Mouse (Mus musculus): ENCODE results near the gene Lgals4. TPM values are rescaled to one million over a fixed set of nuclear protein-coding genes. Genes with fewer than 3 reads are reported as not detected.

Gene Lgals4
- 22.2 TPM for polyA plus RNA-seq (2017; shearing (Covaris generic))

GRCm38 (mm10) chr7:28833723-28834347 lies at the start of gene Lgals4:
Gene Lgals4, plus strand, starts transcription at chr7:28833854.

DNA sequence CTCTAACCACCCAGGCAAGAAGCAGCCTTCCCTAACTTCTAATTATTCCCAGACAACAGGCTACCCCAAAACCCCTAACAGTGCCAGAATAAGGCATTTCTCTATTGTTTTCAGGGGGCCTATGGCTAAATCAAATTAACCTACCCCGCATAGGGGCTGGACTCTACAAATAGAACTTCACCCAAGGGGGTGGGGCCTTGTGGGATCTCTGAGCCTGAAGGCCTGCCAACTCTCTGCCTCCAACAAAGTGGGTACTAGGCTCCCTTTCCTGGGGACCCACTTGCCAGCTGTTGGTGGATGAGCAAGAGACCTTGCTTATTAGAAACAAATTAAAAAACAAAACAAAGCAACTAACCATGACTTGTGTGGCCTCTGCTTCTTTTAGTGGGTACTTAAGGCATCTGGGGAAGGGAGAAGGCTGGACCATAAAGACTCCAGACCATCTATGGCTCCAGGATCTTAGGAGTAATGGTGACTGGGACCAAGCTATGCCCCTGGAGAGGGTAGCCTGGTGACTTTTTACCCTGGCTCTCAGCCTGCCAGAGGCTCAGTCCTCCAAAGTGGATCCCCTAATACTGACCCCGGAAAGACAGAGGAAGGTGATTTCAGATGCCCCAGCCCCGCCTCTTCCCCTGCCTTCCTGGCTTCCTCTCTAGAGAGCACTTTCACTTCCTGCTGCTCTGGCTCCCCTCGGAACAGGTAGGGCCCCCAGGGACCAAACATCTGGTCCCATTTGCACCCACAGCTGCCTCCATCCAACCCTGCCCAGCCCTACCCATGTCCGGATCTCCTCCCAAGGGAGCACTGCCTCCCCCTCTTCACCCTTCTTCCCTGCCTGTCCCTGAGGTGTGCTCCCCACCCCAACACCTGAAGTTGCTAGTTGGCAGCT lies 45.1 kb upstream of the Lgals4 start, which contains the start of gene Rinl:
Gene Rinl (plus strand): TSS at position 663 of the 889 bp plus-strand sequence.

GRCm38 (mm10) chr7:28808221-28808941 lies 25.3 kb upstream of the Lgals4 start, which contains the start of gene Hnrnpl:
Gene Hnrnpl, plus strand, starts transcription at chr7:28808541.

GRCm38 (mm10) chr7:28824941-28825685 lies 8.5 kb upstream of the Lgals4 start, which contains the start of gene Ech1:
Gene Ech1, plus strand, starts transcription at chr7:28825217.

GRCm38 (mm10) chr7:28863540-28863939 lies 29.9 kb downstream of the Lgals4 start, which contains the start of gene Lgals7:
Gene Lgals7, plus strand, starts transcription at chr7:28863853.

DNA sequence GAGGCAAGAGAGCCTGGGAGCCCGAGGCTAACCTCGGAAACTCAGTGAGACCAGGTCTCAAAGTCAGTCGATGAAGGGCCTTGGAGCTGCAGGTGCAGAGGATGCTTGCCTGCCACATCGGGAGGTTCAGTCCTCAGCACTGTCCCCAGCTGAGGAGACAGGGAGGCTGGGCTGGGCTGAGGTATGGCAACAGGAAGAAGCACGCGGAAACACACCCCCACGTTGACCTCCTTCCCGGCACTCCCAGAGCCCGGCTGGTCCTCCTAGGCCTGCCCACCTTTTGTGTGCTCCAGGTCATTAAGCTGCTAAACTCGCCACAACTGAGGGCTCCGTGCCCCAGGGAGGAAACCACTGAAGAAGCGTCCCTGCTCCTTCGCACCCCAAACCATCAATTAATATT lies 47.5 kb downstream of the Lgals4 start, which contains the start of gene Capn12:
Gene Capn12 (plus strand): TSS at position 224 of the 400 bp plus-strand sequence.

Other genes with a start within 250 kb of the Lgals4 start
- 72.4 TPM for gene Samd4b, start 235.7 kb upstream of the Lgals4 start, polyA plus RNA-seq (2017; shearing (Covaris generic))
- 9.0 TPM for gene Pak4, start 235.7 kb upstream of the Lgals4 start, polyA plus RNA-seq (2017; shearing (Covaris generic))
- not detected for gene Acp7, start 202.5 kb upstream of the Lgals4 start, polyA plus RNA-seq (2017; shearing (Covaris generic))
- 1.7 TPM for gene Fbxo27, start 141.0 kb upstream of the Lgals4 start, polyA plus RNA-seq (2017; shearing (Covaris generic))
- 8.7 TPM for gene Fbxo17, start 117.0 kb upstream of the Lgals4 start, polyA plus RNA-seq (2017; shearing (Covaris generic))
- gene Mrps12, start 92.0 kb upstream of the Lgals4 start, polyA plus RNA-seq (2017; shearing (Covaris generic)) = 47.4 TPM
- gene Sars2, start 91.9 kb upstream of the Lgals4 start, polyA plus RNA-seq (2017; shearing (Covaris generic)) = 19.0 TPM
- not detected for gene Ccer2, start 77.7 kb upstream of the Lgals4 start, polyA plus RNA-seq (2017; shearing (Covaris generic))
- gene Sirt2, start 67.1 kb upstream of the Lgals4 start, polyA plus RNA-seq (2017; shearing (Covaris generic)) = 78.1 TPM
- 304 TPM for gene Nfkbib, start 66.3 kb upstream of the Lgals4 start, polyA plus RNA-seq (2017; shearing (Covaris generic))
- 310 TPM for gene Rinl, start 44.9 kb upstream of the Lgals4 start, polyA plus RNA-seq (2017; shearing (Covaris generic))
- 269 TPM for gene Hnrnpl, start 25.3 kb upstream of the Lgals4 start, polyA plus RNA-seq (2017; shearing (Covaris generic))
- gene Ech1, start 8.6 kb upstream of the Lgals4 start, polyA plus RNA-seq (2017; shearing (Covaris generic)) = 157 TPM
- 2.3 TPM for gene Lgals7, start 30.0 kb downstream of the Lgals4 start, polyA plus RNA-seq (2017; shearing (Covaris generic))
- 0.17 TPM for gene Capn12, start 47.6 kb downstream of the Lgals4 start, polyA plus RNA-seq (2017; shearing (Covaris generic))
- gene Actn4, start 128.5 kb downstream of the Lgals4 start, polyA plus RNA-seq (2017; shearing (Covaris generic)) = 261 TPM
- 289 TPM for gene Eif3k, start 148.0 kb downstream of the Lgals4 start, polyA plus RNA-seq (2017; shearing (Covaris generic))
- 128 TPM for gene Map4k1, start 148.2 kb downstream of the Lgals4 start, polyA plus RNA-seq (2017; shearing (Covaris generic))